Mouse (Mus musculus): ENCODE data around the gene Cntn4. TPM values are rescaled to one million over a fixed set of nuclear protein-coding genes. Genes with fewer than 3 reads are reported as not detected.

Gene Cntn4
- polyA plus RNA-seq, 1 experiment from 2014 or later, result 0.13 TPM

GRCm38 (mm10) chr6:106423471-106423870 is 746.0 kb downstream of the Cntn4 start:
- no peak overlapping the region for H3K27ac ChIP-seq
- WGBS (ENCODE audit: insufficient replicate concordance), result 88% methylated on average over 2 of the region's 2 CpGs
- H3K4me3 ChIP-seq (replicated peaks), result no peak overlapping the region
- no peak overlapping the region for H3K4me2 ChIP-seq
- H3K9me3 ChIP-seq (replicated peaks), result no peaks in the 10 kb centered on the region
- no peaks in the 10 kb centered on the region for H3K4me1 ChIP-seq (replicated peaks)
- H3K9ac ChIP-seq, result no peak overlapping the region
- DNase-seq (no peak), ATAC-seq (ENCODE audit: low read depth) (no peak)
- no peaks in the 10 kb centered on the region for H3K36me3 ChIP-seq
- H3K27me3 ChIP-seq, result no peaks in the 10 kb centered on the region

GRCm38 (mm10) chr6:106426615-106427014 is 749.2 kb downstream of the Cntn4 start:
- no peak for ATAC-seq (ENCODE audit: low read depth)
- Histone ChIP-seq H3K27me3 (no peaks in the 10 kb centered on the region), H3K4me3 (replicated peaks) (no peak overlapping the region), H3K4me1 (replicated peaks) (no peaks in the 10 kb centered on the region), H3K9me3 (replicated peaks) (no peaks in the 10 kb centered on the region), H3K27ac (no peak overlapping the region), H3K9ac (no peak overlapping the region), H3K4me2 (no peak overlapping the region), H3K36me3 (no peaks in the 10 kb centered on the region)
- no peak for DNase-seq
- WGBS (ENCODE audit: insufficient replicate concordance), result 50% methylated on average over 3 of the region's 3 CpGs

GRCm38 (mm10) chr6:106431466-106431865 is 754.0 kb downstream of the Cntn4 start:
- Histone ChIP-seq H3K4me3 (replicated peaks) (no peak overlapping the region), H3K27me3 (no peaks in the 10 kb centered on the region), H3K36me3 (no peaks in the 10 kb centered on the region), H3K4me2 (no peak overlapping the region), H3K9me3 (replicated peaks) (no peaks in the 10 kb centered on the region), H3K4me1 (replicated peaks) (no peaks in the 10 kb centered on the region), H3K27ac (no peak overlapping the region), H3K9ac (no peak overlapping the region)
- ATAC-seq (ENCODE audit: low read depth), result no peak
- WGBS (ENCODE audit: insufficient replicate concordance), result 67% methylated on average over 3 of the region's 3 CpGs
- DNase-seq, result no peak

- Histone ChIP-seq H3K9me3 (replicated peaks) (no peaks in the 10 kb centered on the region), H3K4me2 (no peak overlapping the region), H3K4me1 (replicated peaks) (no peaks in the 10 kb centered on the region), H3K4me3 (replicated peaks) (no peak overlapping the region), H3K9ac (no peak overlapping the region), H3K36me3 (no peaks in the 10 kb centered on the region), H3K27me3 (no peaks in the 10 kb centered on the region), H3K27ac (no peak overlapping the region)
- DNase-seq (no peak), ATAC-seq (ENCODE audit: low read depth) (no peak)
- 36% methylated on average over 1 of the region's 1 CpGs for WGBS (ENCODE audit: insufficient replicate concordance)
Measured at GRCm38 (mm10) chr6:106440786-106441185, 763.3 kb downstream of the Cntn4 start.

GRCm38 (mm10) chr6:106441246-106441645 is 763.8 kb downstream of the Cntn4 start:
- Histone ChIP-seq H3K27ac (no peak overlapping the region), H3K9me3 (replicated peaks) (no peaks in the 10 kb centered on the region), H3K36me3 (no peaks in the 10 kb centered on the region), H3K27me3 (no peaks in the 10 kb centered on the region), H3K4me1 (replicated peaks) (no peaks in the 10 kb centered on the region), H3K4me3 (replicated peaks) (no peak overlapping the region), H3K4me2 (no peak overlapping the region), H3K9ac (no peak overlapping the region)
- DNase-seq (no peak), ATAC-seq (ENCODE audit: low read depth) (no peak)
- WGBS (ENCODE audit: insufficient replicate concordance), result 58% methylated on average over 3 of the region's 3 CpGs

GRCm38 (mm10) chr6:106454131-106454838 is 776.8 kb downstream of the Cntn4 start:
- DNase-seq, result no peak
- Histone ChIP-seq H3K27ac (no peak overlapping the region), H3K4me1 (replicated peaks) (no peaks in the 10 kb centered on the region), H3K9me3 (replicated peaks) (no peaks in the 10 kb centered on the region), H3K4me2 (no peak overlapping the region), H3K4me3 (replicated peaks) (no peak overlapping the region), H3K36me3 (no peaks in the 10 kb centered on the region), H3K9ac (no peak overlapping the region), H3K27me3 (no peaks in the 10 kb centered on the region)
- ATAC-seq (ENCODE audit: low read depth), result no peak
- WGBS (ENCODE audit: insufficient replicate concordance), result 49% methylated on average over 3 of the region's 3 CpGs

- Histone ChIP-seq H3K4me1 (replicated peaks) (no peaks in the 10 kb centered on the region), H3K9me3 (replicated peaks) (no peaks in the 10 kb centered on the region), H3K4me3 (replicated peaks) (no peak overlapping the region), H3K9ac (no peak overlapping the region), H3K27ac (no peak overlapping the region), H3K4me2 (no peak overlapping the region), H3K27me3 (no peaks in the 10 kb centered on the region), H3K36me3 (no peaks in the 10 kb centered on the region)
- no peak for DNase-seq
- WGBS (ENCODE audit: insufficient replicate concordance), result 71% methylated on average over 3 of the region's 3 CpGs
- ATAC-seq (ENCODE audit: low read depth), result no peak
Measured at GRCm38 (mm10) chr6:106455616-106456015, 778.2 kb downstream of the Cntn4 start.

- Histone ChIP-seq H3K4me2 (no peak overlapping the region), H3K36me3 (no peaks in the 10 kb centered on the region), H3K9ac (no peak overlapping the region), H3K4me3 (replicated peaks) (no peak overlapping the region), H3K4me1 (replicated peaks) (no peaks in the 10 kb centered on the region), H3K9me3 (replicated peaks) (0 out of 2 replicates have a peak, but pooled peaks cover 5% of the 10 kb centered on the region), H3K27me3 (no peaks in the 10 kb centered on the region), H3K27ac (no peak overlapping the region)
- no peak for DNase-seq
- no peak for ATAC-seq (ENCODE audit: low read depth)
- WGBS (ENCODE audit: insufficient replicate concordance), result 55% methylated on average over 6 of the region's 6 CpGs
Measured at GRCm38 (mm10) chr6:106458166-106458565, 780.7 kb downstream of the Cntn4 start.

- no peak for ATAC-seq (ENCODE audit: low read depth)
- H3K9me3 ChIP-seq (replicated peaks), result 0 out of 2 replicates have a peak, but pooled peaks cover 5% of the 10 kb centered on the region
- no peaks in the 10 kb centered on the region for H3K27me3 ChIP-seq
Measured at GRCm38 (mm10) chr6:106462403-106462802, 784.9 kb downstream of the Cntn4 start.

GRCm38 (mm10) chr6:106463857-106464256 is 786.4 kb downstream of the Cntn4 start:
- WGBS (ENCODE audit: insufficient replicate concordance), result 64% methylated on average over 2 of the region's 2 CpGs
- DNase-seq, result no peak
- Histone ChIP-seq H3K4me2 (no peak overlapping the region), H3K9me3 (replicated peaks) (0 out of 2 replicates have a peak, but pooled peaks cover 5% of the 10 kb centered on the region), H3K27ac (no peak overlapping the region), H3K36me3 (no peaks in the 10 kb centered on the region), H3K4me1 (replicated peaks) (no peaks in the 10 kb centered on the region), H3K4me3 (replicated peaks) (no peak overlapping the region), H3K27me3 (no peaks in the 10 kb centered on the region), H3K9ac (no peak overlapping the region)
- ATAC-seq (ENCODE audit: low read depth), result no peak

More at GRCm38 (mm10) chr6:106462403-106462802, 784.9 kb downstream of the Cntn4 start:
- H3K4me2 ChIP-seq, result no peak overlapping the region
- no peak for DNase-seq
- H3K27ac ChIP-seq, result no peak overlapping the region
- H3K9ac ChIP-seq, result no peak overlapping the region
- 70% methylated on average over 6 of the region's 6 CpGs for WGBS (ENCODE audit: insufficient replicate concordance)
- no peaks in the 10 kb centered on the region for H3K4me1 ChIP-seq (replicated peaks)
- H3K4me3 ChIP-seq (replicated peaks), result no peak overlapping the region
- no peaks in the 10 kb centered on the region for H3K36me3 ChIP-seq

GRCm38 (mm10) chr6:106465766-106466165 is 788.3 kb downstream of the Cntn4 start:
- H3K9ac ChIP-seq, result no peak overlapping the region
- DNase-seq (no peak), ATAC-seq (ENCODE audit: low read depth) (no peak)
- H3K36me3 ChIP-seq, result no peaks in the 10 kb centered on the region
- 0 out of 2 replicates have a peak, but pooled peaks cover 5% of the 10 kb centered on the region for H3K9me3 ChIP-seq (replicated peaks)
- WGBS (ENCODE audit: insufficient replicate concordance), result 29% methylated on average over 2 of the region's 2 CpGs
- no peaks in the 10 kb centered on the region for H3K4me1 ChIP-seq (replicated peaks)
- H3K27ac ChIP-seq, result no peak overlapping the region
- H3K4me2 ChIP-seq, result no peak overlapping the region
- no peaks in the 10 kb centered on the region for H3K27me3 ChIP-seq
- no peak overlapping the region for H3K4me3 ChIP-seq (replicated peaks)

Data from liver, embryonic 13.5 days (tissue).